Mouse (Mus musculus) right cerebral cortex, postnatal 14 days (tissue): ENCODE measurements around the gene Tmem104.

ENCODE experiments used
- DNase-seq: peaks from one replicate; pipeline ENCODE4 v3.0.0; 2022

Gene Tmem104

GRCm38 (mm10) chr11:115232889-115233288 is 45.6 kb downstream of the Tmem104 start:
- no peak for DNase-seq

DNA sequence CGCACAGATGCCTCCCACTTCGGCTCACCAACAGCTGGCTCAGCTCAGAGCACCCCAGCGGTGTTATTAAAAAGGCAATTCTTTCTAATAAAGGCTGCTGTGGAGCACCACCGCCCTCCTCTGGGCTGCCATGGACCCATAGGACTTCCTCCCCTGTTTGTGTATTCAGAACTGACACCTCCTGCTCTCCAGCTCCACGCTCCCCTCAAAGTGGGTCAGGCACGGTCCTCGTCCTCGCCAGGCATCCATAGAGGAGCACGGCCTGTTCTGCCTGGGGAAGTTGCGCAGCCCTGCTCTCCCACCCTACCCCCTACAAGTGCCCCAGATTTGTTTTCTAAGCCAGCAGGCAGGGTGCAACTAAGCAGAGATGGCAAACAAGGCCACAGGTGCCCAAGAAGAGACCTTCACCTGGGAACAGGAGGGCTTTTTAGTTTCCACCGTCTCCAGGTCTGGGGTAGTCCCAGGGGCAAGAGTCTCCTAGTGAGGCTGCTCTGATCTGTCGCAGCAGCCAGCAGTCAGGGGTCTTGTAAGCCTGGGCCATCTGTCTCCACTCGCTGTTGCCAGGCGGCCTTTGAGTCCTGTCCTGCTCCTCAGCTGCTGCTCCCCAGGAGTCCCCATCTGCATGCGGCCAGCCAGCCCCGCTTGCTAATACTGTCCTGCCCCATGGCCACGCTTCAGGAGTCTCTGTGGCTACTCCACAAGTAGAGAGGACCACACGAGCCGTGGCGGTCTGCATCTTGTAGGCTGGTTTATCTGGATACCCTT is 46.4 kb downstream of the Tmem104 start:
- DNase-seq = no peak

GRCm38 (mm10) chr11:115234320-115235044 is 47.2 kb downstream of the Tmem104 start:
- no peak for DNase-seq

DNA sequence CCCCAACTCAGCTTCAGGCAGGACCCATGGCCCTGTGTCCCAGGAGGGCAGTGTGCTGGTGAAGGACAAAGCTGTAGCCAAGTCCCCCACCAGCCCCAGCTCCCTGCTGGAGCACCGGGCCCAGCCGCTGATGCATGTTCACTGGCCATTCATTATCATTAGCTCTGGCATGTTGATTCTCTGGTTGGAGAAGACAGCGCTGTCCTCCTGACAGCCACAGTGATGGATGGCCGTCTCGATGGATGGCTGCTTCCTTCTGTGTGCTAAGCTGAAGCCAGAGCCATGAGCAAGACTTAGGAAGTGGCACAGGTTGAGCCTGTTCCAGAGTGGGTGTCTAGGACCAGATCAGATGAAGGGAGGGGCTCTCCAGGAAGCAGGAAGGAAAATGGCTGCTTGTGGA is 49.3 kb downstream of the Tmem104 start:
- no peak for DNase-seq

- DNase-seq = no peak
These were observed 54.1 kb downstream of the Tmem104 start for GRCm38 (mm10) chr11:115241402-115241801.

DNA sequence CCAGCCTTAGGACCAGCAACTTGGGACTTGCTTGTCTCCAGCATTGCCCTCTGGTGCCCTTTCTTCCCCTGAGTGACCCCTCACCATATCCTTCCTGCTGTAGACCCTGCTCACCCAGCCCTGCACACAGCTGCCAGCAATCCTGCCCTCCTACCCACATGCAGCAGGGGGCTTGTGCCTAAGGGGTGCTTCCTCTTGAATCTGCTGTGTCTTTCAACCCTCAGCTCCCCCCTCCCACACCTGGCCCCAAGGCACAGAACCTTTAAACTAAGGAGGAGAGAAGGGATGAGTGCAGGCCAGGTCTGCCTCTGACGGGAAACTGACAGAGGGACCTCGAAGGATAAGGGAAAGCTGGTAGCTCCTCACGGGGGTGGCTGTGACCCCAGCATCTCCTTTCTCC is 55.5 kb downstream of the Tmem104 start:
- DNase-seq = no peak

DNA sequence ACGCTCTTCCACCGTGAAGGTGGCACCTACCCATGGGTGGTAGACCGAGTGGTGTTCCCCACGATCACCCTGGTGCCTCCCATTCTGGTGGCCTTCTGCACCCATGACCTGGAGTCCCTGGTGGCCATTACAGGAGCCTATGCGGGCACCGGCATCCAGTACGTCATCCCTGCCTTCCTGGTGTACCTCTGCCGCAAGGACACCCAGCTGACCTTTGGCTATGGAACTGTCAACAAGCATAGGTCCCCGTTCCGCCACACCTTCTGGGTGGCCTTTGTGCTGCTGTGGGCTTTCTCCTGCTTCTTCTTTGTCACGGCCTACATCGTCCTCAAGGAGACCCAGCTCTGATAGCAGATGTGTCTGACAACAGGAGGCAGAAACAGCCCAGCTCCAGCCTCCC is 56.5 kb downstream of the Tmem104 start:
- DNase-seq = no peak

DNA sequence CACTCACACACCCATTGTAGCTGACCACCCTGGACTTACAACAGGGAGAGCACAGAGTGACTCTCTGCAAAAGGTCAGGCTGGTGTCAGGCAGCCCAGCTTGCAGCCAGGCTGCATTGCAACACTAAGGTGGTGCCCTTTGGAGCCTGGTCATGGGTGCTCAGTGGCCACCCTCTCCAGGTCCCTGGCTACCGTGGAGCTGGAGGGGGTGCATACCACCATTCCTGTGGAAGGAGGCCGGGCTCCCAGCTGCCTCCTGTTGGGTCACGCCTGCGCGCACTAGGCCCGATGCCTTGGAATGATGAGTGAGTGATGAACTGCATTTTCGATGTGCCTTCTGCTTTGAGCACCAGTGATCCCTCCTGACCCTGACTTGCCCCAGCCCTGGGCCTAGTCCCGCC is 57.6 kb downstream of the Tmem104 start:
- DNase-seq = no peak

DNA sequence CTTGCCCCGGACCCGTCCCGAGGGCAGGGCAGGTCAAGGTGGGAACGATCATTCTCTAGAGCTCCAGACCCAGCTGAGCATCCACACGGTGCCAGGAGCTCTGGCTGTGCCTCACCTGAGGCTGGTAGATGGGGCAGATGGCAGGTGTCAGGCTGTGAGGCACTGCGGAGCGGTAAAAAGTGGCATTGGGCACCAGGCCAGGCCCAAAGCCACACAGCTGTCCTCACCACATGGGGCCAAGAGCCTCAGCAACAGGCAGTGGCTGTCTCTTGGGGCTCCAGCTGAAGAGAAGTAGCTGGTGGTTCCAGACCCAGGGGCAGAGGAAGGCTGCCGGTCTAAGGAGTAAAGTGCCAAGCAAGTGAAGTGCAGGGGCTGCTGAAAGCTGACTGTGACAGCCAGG is 59.1 kb downstream of the Tmem104 start:
- no peak for DNase-seq

GRCm38 (mm10) chr11:115247240-115247639 is 60.0 kb downstream of the Tmem104 start:
- no peak for DNase-seq

DNA sequence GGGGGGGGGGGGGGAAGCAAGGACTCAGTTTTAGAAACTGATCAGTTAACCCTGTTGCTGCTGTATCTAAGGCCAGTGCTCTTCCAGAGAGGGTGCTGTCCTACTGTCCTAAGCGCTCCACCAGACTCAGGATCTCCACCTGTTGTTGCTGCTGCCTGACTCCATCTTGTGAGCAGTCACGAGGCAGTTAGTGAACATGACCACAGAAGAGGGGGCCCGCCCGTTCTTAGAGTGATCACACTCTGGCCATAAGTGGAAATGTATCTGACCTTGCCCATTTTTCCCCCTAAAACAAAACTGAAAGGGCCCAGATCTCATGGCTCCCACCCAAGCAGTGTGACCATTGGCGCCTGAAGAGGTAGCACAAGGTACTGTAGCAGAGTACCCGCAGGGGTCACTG is 60.7 kb downstream of the Tmem104 start:
- no peak for DNase-seq

DNA sequence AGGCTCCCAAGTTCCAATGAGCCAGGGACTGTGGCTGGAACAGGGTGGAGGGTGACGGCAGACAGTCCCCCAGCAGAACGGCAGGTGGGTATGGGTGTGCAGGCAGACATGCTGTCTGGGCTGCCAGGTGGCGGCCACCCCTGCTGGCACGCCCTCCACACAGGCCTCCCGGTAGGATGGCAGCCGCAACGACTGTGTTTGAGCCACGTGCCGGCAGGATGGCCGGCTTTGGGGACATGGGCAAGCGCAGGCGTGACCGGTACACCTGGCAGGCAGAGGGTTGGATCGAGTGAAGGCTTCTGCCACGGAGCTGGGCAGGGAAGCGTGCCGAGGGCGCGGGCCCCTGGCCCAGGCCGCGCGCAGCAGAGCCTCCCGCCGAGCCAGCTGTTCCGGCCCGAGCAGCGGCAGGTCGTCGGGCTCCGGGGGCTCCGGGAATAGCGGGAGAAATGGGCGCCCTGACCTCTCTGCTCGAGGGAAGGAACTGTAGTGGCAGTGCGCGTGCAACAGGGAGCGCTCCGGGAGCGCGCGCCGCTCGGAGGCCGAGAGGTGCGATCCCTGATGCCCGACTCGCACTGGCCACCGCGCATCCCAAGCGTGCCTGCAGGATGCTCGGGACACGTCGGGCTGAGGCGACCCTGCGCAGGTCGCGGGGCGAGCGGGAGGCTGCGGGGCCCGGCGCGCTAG is 62.6 kb downstream of the Tmem104 start:
- DNase-seq = no peak

GRCm38 (mm10) chr11:115250405-115251090 is 63.3 kb downstream of the Tmem104 start:
- DNase-seq = no peak

GRCm38 (mm10) chr11:115251258-115251657 is 64.0 kb downstream of the Tmem104 start:
- no peak for DNase-seq

DNA sequence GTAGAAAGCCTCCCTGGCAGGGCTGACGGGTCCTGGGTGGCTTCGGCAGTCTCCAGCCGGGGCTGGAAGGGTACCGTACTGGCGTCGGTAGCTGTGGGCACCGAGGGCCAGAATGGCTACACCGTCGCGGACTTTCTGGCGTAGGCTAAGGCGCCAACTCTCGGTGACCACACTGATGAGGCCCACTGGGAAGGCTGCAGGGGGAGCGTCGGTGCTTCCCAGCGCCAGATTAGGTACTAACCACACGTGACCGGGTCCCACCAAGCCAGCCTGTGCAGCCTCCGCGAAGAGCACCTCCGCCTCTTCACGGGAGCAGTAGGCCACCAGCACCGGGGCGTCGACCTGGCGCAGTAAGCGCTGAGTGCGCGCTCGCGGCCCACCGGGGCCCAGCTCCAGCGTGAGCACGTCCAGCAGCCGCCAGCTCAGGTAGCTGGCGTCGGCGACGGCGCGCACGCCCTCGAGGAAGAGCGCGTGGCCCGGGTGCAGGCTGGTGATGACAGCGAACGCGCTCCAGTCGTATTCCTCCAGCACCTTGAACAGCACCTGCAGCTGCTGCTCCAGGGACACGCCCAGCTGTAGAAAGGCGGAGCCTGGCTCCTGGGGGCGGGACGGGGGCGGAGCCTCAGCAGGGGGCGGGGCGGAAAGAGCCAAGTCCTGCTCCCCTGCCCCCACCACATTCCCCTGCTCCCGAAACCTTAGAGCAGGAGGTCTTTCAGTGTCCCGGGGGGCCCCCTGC is 70.7 kb downstream of the Tmem104 start:
- no peak for DNase-seq

- no peak for DNase-seq
These were observed 71.8 kb downstream of the Tmem104 start for GRCm38 (mm10) chr11:115259134-115259533.

- no peak for DNase-seq
These were observed 75.7 kb downstream of the Tmem104 start for GRCm38 (mm10) chr11:115262954-115263353.

DNA sequence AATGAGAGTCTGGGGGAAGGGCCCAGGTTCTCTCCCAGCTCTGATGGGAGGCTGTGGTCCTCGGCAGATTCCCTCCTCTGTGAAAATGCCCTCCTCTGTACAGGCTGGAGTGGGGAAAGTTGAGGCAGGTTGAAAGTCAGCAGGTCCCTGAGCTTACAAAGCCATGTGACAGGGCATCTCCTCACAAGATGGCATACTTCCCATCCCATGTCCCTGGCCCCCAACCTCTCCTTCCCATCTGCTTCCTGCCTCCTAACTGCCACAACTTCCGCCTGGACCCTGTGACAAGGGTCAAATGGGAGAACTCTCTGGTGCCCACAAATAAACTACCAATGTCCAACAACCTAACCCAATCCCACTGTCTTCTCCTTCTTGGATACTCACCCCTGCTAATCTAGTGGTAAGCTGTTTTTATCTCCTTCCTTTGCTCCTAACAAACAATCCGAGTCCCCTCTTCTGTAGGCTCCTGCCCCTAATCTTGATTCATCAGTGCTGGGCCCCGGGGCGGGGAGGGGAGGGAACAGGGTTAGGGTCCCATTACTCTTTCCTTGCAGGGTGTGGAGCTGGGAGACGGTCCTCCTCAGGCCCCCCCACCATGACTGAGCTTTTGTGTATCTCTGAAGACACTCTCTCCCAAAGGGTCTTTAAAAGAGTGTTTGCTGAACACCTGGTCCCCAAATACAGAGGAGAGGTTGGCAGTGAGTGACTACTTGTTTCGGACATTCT is 77.0 kb downstream of the Tmem104 start:
- DNase-seq = no peak

DNA sequence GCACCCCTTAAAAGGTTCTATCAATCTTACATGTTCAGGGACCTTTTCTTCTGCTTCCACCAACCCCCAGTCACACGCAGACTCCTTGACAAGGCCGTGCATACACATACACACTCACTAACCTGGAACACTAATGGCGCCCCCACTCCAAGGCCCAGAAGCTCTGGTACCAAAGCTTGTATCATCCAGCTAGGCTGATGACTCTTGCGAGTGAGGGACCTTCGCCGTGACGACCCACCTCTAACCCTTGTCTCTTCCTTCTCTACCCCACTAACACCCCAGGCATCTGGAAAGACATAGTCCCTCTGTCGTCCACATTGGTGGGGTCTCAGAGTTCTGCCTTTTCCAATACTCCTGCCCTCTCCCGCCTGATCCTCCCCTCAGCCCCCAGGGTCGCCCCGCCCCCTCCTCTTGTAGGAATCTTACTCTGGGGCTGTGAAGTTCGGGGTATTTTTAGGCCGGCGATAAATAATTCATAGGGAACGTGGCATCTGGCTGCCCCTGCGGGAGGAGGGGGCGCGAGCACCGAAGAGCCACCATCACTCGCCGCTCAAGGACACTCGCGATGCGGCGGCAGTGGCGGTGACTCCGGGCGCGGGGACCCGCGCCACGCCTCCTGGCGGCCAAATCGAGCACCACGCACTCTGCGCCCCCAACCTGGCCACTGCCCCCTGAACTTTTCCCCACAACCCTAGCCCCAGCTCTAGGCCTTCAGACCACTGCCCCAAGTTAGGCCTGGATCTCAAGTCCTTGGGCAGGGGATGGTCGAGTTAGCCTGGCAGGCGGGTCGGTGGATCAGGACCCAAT is 77.8 kb downstream of the Tmem104 start:
- no peak for DNase-seq

DNA sequence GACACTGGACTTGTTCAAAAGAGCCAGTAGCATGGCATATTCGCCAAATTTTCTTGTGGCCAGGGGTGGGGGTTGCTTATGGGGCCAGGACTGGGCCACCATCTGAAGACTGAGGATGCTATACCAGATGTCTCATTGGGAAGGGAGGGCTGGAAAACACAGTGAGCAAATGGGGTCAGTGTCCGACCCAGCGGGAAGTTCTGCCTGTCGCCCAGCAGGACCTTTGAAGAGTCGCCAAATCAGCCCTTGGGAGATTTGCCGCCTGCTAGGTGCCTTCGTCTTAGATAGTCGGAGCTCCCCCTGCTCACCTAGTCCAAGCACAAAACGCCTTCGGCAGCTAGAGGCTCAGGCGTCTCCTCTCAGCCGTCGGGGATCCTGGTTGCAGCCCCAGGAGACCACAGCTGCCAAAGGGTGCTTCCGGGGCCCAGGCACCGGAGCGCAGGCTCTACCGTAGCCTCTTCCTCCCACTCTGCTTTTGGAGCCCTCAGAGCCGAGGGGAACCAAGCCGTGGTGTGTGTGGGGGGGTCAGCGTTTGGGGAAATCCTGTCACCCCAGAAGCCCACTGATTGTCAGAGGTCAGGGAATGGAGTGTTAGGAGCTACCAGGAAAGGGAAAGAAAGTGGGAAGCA is 78.6 kb downstream of the Tmem104 start:
- DNase-seq = no peak

DNA sequence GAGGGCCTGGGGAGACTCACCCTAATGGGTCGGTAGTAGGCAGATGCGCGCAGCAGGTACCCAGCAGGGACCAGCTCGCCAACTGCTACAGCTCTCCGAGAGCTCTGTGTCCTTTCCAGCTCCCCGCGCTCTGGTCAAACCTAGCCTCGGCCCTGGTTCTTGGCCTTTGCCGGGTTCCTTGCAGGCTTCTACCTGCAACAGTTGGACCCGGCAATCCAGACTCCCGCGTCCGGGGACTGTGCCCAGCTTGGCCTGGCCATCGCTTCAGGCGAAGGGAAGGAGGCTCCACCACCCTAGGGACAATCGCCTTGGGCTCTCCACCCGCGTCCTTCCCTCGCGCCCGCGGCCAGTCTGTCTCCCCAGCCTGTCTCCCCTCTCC is 79.1 kb downstream of the Tmem104 start:
- DNase-seq = no peak
